Mouse (Mus musculus): ENCODE data around the gene Ttbk2.

DNA sequence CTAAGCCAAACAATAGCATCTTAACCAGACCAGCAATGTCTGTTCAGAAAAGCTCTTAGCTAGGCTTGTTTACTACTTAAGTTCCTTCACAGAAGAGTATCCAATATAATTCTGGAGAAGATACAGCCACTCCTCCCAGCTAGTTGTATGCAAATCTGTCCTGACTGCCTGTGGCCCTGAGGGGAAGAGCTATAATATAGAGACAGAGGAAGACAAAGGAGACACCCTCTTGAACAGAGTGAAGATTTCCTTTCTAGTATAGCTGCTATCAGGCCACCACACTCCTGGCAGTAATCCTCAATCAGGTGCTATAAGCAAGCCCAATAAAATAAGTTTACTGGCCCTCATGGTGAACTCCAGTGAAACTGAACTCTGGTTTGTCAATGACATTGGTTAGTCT is 88.5 kb downstream of the Ttbk2 start:
- TF ChIP-seq ZC3H11A (IDR thresholded peaks at IDR 0.05; ENCODE audit: borderline replicate concordance, low read depth, low read length) (no peak), MAFK (IDR thresholded peaks at IDR 0.05; ENCODE audit: insufficient read depth, low read depth, low read length) (no peak), HCFC1 (IDR thresholded peaks at IDR 0.05; ENCODE audit: borderline replicate concordance, insufficient read depth, low read length) (no peak)

Data from ES-E14 (cell line).